In genomic region chr3:30969104-30969581, GRCm38 (mm10) we compare ENCODE assay signal across 8 mouse cellular contexts. TPM values are rescaled to one million over a fixed set of nuclear protein-coding genes. Genes with fewer than 3 reads are reported as not detected.
DNase-seq lines count a peak whose midpoint lies in the region; ATAC-seq lines count a peak whose summit lies in the region.

Phc3 (minus strand) TSS chr3:30969415.

- peaks cover 16% of the 10 kb centered on the region for H3K4me1 ChIP-seq in hindbrain, embryonic 15.5 days (replicated peaks)

- no peaks in the 10 kb centered on the region for H3K27me3 ChIP-seq in hindbrain, embryonic 15.5 days

- peak; percentile 94 for ATAC-seq in hindbrain, embryonic 15.5 days (ENCODE audit: low FRiP score, low read depth)

- peak within 1 kb of the TSS; percentile 60 for H3K4me2 ChIP-seq in hindbrain, embryonic 15.5 days

- WGBS in hindbrain, embryonic 15.5 days, result under 1% methylated on average over 32 of the region's 34 CpGs
- WGBS in macrophage (ENCODE audit: missing documents), result 0% methylated on average over 34 of the region's 34 CpGs

- DNase-seq in R1 (ENCODE audit: low read depth, low spot score), result peak; percentile 98
- peak; percentile 92 to 95 for DNase-seq in cerebellum, postnatal 25 days
- DNase-seq in frontal cortex, postnatal 36 days (ENCODE audit: low spot score in 2 of 2), result peak; percentile 90 to 93
- peak; percentile 90 to 94 for DNase-seq in left cerebral cortex, adult 18-20 months (ENCODE audit: low spot score in 2 of 2)
- peak; percentile 93 for DNase-seq in right cerebral cortex, adult 18-20 months
- peak; percentile 65 for DNase-seq in urinary bladder, postnatal 10 days (ENCODE audit: low spot score)

- no peaks in the 10 kb centered on the region for H3K9me3 ChIP-seq in hindbrain, embryonic 15.5 days

- H3K36me3 ChIP-seq in hindbrain, embryonic 15.5 days, result peaks cover 11% of the 10 kb centered on the region
- peaks cover 17% of the 10 kb centered on the region for H3K36me3 ChIP-seq in macrophage (ENCODE audit: inconsistent target)

- H3K27ac ChIP-seq in hindbrain, embryonic 15.5 days (replicated peaks), result peak within 1 kb of the TSS; percentile 91
- peak within 1 kb of the TSS; percentile 19 for H3K27ac ChIP-seq in macrophage

- peak within 1 kb of the TSS; percentile 96 for H3K9ac ChIP-seq in hindbrain, embryonic 15.5 days

- peak within 1 kb of the TSS; percentile 100 for H3K4me3 ChIP-seq in hindbrain, embryonic 15.5 days
- H3K4me3 ChIP-seq in macrophage (ENCODE audit: inconsistent target), result peak within 1 kb of the TSS; percentile 58

- H3K79me2 ChIP-seq in macrophage (ENCODE audit: inconsistent target), result peaks cover 45% of the 10 kb centered on the region

RNA-seq across cellular contexts. Expression of gene Phc3, which starts in this region (rescaled TPM):
- 7.7 and 8.1 TPM in 2 replicates for polyA plus RNA-seq in hindbrain, embryonic 15.5 days (2015; fragmentation: Nextera tagmentation; extraction: Ambion mirVana)
- 10 to 100 TPM; 36.5 to 37.4 TPM for total RNA-seq in left cerebral cortex, adult 18-20 months (2021)
- 100 to 1,000 TPM in 20 of 26 experiments, 10 to 100 TPM in 6; 72.3 to 198 (median 135) TPM for total RNA-seq in macrophage (2018; cell fraction: chromatin; rRNA removed)
- 10 to 100 TPM; 14.4 to 33.1 (median 22.9) TPM for total RNA-seq in macrophage (2018; cell fraction: cytosol; rRNA removed)
- 100 to 1,000 TPM in 6 of 26 experiments, 10 to 100 TPM in 20; 42.7 to 146 (median 74.6) TPM for total RNA-seq in macrophage (2018; cell fraction: nucleus; rRNA removed)
- 12.6 to 15.8 TPM (median 13.7 TPM) in 3 replicates for polyA plus RNA-seq in macrophage (2018)

Comparison
In these comparisons a context has a peak if more than half of its experiments do, and no peak if none do; other contexts are left out.
1. Peak in every context shown above with its lines: DNase-seq, ATAC-seq, H3K4me3 ChIP-seq and H3K27ac ChIP-seq.